Mouse (Mus musculus) CD4-positive, CD25-positive, alpha-beta regulatory T cell (primary cell): ENCODE results near the gene Galr2. TPM values are rescaled to one million over a fixed set of nuclear protein-coding genes. Genes with fewer than 3 reads are reported as not detected.

Source experiments
- polyA plus RNA-seq: library from polyadenylated mRNA; unstranded; fragments of 100-300 nt; shearing (Covaris generic); gene quantifications from one replicate; pipeline ENCODE4 v1.2.1, GENCODE M21; 2017

Galr2 gene
- not detected for polyA plus RNA-seq

DNA sequence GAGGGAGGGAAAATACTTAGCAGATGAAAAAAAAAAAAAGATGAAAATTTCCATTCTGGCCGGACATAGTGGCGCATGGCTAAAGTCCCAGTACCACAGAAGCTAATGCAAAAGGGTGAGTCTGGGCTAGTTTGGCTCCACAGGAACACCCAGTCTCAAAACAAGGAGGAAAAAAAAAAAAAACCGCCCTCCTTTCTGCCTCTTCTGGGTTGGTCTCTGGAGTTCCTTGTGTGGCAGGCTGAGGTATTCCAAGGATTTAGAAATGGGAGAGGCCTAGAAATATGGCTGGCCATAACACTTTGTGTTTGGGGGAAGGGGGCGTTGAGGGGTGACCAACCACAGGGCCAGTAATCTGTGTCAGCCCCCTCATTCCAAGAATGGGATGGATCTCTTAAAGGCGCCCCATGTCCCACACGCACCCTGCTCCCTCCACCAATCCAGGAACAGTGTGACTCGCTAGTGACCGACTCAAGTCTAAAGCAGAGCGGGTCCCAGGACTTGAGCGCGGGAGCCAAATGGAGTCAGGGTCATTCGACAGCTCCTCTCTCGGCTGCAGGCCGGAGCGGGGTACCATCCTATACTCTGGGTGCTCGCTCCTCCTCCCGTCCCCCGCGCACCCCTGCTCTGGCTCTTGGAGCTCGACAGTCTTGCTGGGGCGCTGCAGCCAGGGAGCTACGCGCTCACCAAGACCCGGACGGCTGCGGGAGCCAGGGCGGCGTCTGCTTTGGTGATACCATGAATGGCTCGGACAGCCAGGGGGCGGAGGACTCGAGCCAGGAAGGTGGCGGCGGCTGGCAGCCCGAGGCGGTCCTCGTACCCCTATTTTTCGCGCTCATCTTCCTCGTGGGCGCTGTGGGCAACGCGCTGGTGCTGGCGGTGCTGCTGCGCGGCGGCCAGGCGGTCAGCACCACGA is at the start of gene Galr2:
Gene Galr2, plus strand, starts transcription at position 189 of the 913 bp plus-strand sequence.

DNA sequence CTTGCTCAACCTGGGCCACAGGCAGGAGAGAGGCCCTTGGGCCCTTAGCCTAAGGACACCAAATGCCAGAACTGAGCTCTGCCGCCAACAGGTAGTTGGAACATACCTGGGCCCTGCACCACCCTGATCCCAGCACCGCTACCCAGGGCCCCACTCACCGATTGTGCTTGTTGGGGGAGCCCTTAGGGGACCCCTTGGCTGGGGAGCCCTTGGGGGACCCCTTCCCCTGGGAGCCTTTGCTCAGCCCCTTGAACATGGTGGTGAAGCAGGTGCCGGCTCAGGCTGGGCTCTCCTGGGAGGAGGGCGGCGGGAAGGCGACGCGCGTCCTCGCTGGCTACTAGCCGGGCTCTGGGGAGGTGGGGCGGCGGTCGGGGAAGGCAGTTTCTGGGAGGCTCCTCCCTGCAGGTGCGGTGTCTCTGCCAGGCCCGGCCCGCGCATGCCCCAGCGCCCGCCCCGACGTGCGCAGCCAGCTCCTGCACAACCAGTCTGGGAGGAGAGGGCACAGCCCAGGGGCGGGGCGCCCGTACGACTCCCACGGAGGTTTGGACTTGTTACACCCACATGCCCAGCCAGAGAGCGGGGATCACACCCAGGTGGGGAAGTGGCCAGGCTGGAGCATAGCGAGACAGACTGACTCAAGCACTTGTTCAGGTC is 42.9 kb upstream of the Galr2 start, which contains the start of gene Evpl:
Gene Evpl, minus strand, starts transcription at position 336 of the 654 bp plus-strand sequence.

GRCm38 (mm10) chr11:116274045-116274666 is 6.6 kb upstream of the Galr2 start, which contains the start of gene Srp68:
Gene Srp68, minus strand, starts transcription at chr11:116274217.

DNA sequence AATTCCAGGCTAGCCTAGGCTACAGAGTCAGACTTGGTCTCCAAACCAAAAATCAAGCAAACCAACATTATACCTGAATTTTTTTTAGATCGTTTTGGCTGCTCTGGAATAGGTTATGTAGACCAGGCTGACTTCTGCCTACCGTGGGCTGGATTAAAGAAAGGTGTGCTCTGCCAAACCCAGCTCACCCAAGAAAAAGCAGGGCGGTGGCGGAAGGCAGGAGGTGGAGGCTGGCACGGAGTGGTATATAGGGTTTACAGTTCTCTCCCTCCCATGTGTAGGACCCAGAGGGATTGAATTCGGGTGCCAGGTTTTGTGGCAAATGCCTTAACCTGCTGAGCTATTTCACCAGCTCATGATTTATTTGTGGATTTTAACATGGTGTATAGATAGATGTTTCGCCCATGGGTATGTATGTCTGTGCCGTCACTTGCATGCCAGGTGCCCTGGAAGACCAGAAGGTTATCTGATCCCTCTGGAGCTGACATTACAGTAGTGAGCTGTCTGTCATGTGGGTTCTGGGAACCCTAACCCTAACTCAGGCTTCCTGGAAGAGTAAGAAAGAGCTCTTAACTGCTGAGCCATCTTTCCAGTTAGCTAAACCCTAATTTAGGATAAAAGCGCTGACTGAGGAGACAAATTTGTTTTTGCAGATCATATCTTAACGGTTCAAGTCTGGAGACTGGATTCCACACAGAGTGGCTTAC is 26.4 kb downstream of the Galr2 start, which contains the start of gene Exoc7:
Gene Exoc7, minus strand, starts transcription at position 215 of the 707 bp plus-strand sequence.

Other genes with a start within 250 kb of the Galr2 start
- 154 TPM for gene Unc13d, start 203.0 kb upstream of the Galr2 start, polyA plus RNA-seq
- 187 TPM for gene Wbp2, start 193.9 kb upstream of the Galr2 start, polyA plus RNA-seq
- 0.61 TPM for gene Trim47, start 153.7 kb upstream of the Galr2 start, polyA plus RNA-seq
- gene Trim65, start 149.8 kb upstream of the Galr2 start, polyA plus RNA-seq = 16.6 TPM
- gene Mrpl38, start 142.1 kb upstream of the Galr2 start, polyA plus RNA-seq = 72.0 TPM
- gene Fbf1, start 112.8 kb upstream of the Galr2 start, polyA plus RNA-seq = 11.1 TPM
- 70.5 TPM for gene Ten1, start 82.1 kb upstream of the Galr2 start, polyA plus RNA-seq
- gene Acox1, start 81.9 kb upstream of the Galr2 start, polyA plus RNA-seq = 15.6 TPM
- 0.23 TPM for gene Evpl, start 42.9 kb upstream of the Galr2 start, polyA plus RNA-seq
- 74.3 TPM for gene Srp68, start 6.7 kb upstream of the Galr2 start, polyA plus RNA-seq
- 86.8 TPM for gene Exoc7, start 26.3 kb downstream of the Galr2 start, polyA plus RNA-seq
- gene Foxj1, start 54.5 kb downstream of the Galr2 start, polyA plus RNA-seq = not detected
- gene Rnf157, start 132.1 kb downstream of the Galr2 start, polyA plus RNA-seq = 3.7 TPM
- gene Ubald2, start 153.2 kb downstream of the Galr2 start, polyA plus RNA-seq = 71.2 TPM
- not detected for gene Qrich2, start 185.3 kb downstream of the Galr2 start, polyA plus RNA-seq
- gene Prpsap1, start 213.3 kb downstream of the Galr2 start, polyA plus RNA-seq = 152 TPM
- 0.17 TPM for gene Sphk1, start 250.0 kb downstream of the Galr2 start, polyA plus RNA-seq